Comparison of ENCODE assay signal across 20 mouse cellular contexts in genomic region chr11:117336081-117336788, GRCm38 (mm10).
DNase-seq lines count a peak whose midpoint lies in the region; ATAC-seq and TF ChIP-seq lines count a peak whose summit lies in the region.
"Had no signal": no experiment of that assay in that cellular context is flagged by ENCODE, and none has a peak within 500 bp of the region (broad histone marks: within the 10 kb centered on the region; RNA-seq: fewer than 3 reads in every experiment).

No protein-coding gene starts in this region.

- peak; percentile 38; the same call in 1 of the 2 replicates for TF ChIP-seq CTCF in intestine, postnatal 0 days (IDR thresholded peaks at IDR 0.05; ENCODE audit: low read depth)

- DNase-seq in adrenal gland, adult 2 months: peak; percentile 61
- no peak for DNase-seq in adrenal gland, adult 18-20 months (ENCODE audit: low spot score in 2 of 2)
- DNase-seq in 416B (ENCODE audit: low read depth): peak; percentile 67
- DNase-seq in hindbrain, embryonic 11.5 days (ENCODE audit: low spot score): no peak
- DNase-seq in embryo, embryonic 10.5 days (ENCODE audit: low spot score): no peak
- DNase-seq: cerebellum, adult 11-12 months; cerebellum, postnatal 14 days; embryo, embryonic 11 days; forebrain, postnatal 0 days; heart, postnatal 14 days; retina, postnatal 1 day; right cerebral cortex, postnatal 4 days had no signal

- WGBS in intestine, postnatal 0 days: 46% methylated on average over 7 of the region's 7 CpGs
- 32% methylated on average over 7 of the region's 7 CpGs for WGBS in liver, embryonic 15.5 days (ENCODE audit: insufficient replicate concordance)
- WGBS in hindbrain, embryonic 11.5 days: 90% methylated on average over 7 of the region's 7 CpGs

- no peaks in the 10 kb centered on the region for H3K27me3 ChIP-seq in intestine, postnatal 0 days (replicated peaks; ENCODE audit: control insufficient read depth, insufficient read depth, low read length)
- H3K27me3 ChIP-seq in liver, embryonic 15.5 days: no peaks in the 10 kb centered on the region
- no peaks in the 10 kb centered on the region for H3K27me3 ChIP-seq in hindbrain, embryonic 11.5 days (ENCODE audit: control insufficient read depth, insufficient read depth, low read length)
- H3K27me3 ChIP-seq: hindbrain, embryonic 13.5 days; limb, embryonic 13.5 days had no signal

- H3K4me3 ChIP-seq in intestine, postnatal 0 days (ENCODE audit: low read depth, low read length): no peak overlapping the region
- H3K4me3 ChIP-seq in liver, embryonic 15.5 days (replicated peaks): no peak overlapping the region
- H3K4me3 ChIP-seq in hindbrain, embryonic 11.5 days (ENCODE audit: low read depth, low read length): no peak overlapping the region
- H3K4me3 ChIP-seq: hindbrain, embryonic 13.5 days; limb, embryonic 13.5 days had no signal

- 0 out of 2 replicates have a peak overlapping the region, but pooled peaks have one; percentile 13 for H3K4me2 ChIP-seq in intestine, postnatal 0 days (replicated peaks; ENCODE audit: low read depth)
- peak overlapping the region; percentile 19; the same call in 1 of the 2 replicates for H3K4me2 ChIP-seq in liver, embryonic 15.5 days
- no peak overlapping the region for H3K4me2 ChIP-seq in hindbrain, embryonic 11.5 days (replicated peaks; ENCODE audit: low read depth, low read length)
- H3K4me2 ChIP-seq: heart, embryonic 11.5 days; hindbrain, embryonic 13.5 days; limb, embryonic 13.5 days had no signal

- peaks cover 32% of the 10 kb centered on the region for H3K4me1 ChIP-seq in intestine, postnatal 0 days (replicated peaks; ENCODE audit: control insufficient read depth, insufficient read depth, low read length)
- H3K4me1 ChIP-seq in liver, embryonic 15.5 days (replicated peaks): peaks cover 98% of the 10 kb centered on the region
- H3K4me1 ChIP-seq in hindbrain, embryonic 11.5 days (replicated peaks; ENCODE audit: control insufficient read depth, insufficient read depth, low read length): peaks cover 30% of the 10 kb centered on the region

- ATAC-seq in intestine, postnatal 0 days: no peak
- peak; percentile 13 for ATAC-seq in liver, embryonic 15.5 days (ENCODE audit: insufficient read depth)
- ATAC-seq in hindbrain, embryonic 11.5 days (ENCODE audit: low FRiP score): no peak
- ATAC-seq: forebrain, postnatal 0 days; inflammation-experienced regulatory T-cells, adult 6 months; lung, postnatal 0 days had no signal

- no peaks in the 10 kb centered on the region for H3K9me3 ChIP-seq in intestine, postnatal 0 days (ENCODE audit: control insufficient read depth)
- H3K9me3 ChIP-seq in liver, embryonic 15.5 days (replicated peaks): no peaks in the 10 kb centered on the region
- H3K9me3 ChIP-seq in hindbrain, embryonic 11.5 days (ENCODE audit: control insufficient read depth, low read length): no peaks in the 10 kb centered on the region
- H3K9me3 ChIP-seq: hindbrain, embryonic 13.5 days; limb, embryonic 13.5 days had no signal

- H3K27ac ChIP-seq in intestine, postnatal 0 days (ENCODE audit: low read depth, low read length): peak overlapping the region; percentile 37
- peak overlapping the region; percentile 68 for H3K27ac ChIP-seq in liver, embryonic 15.5 days (replicated peaks)
- H3K27ac ChIP-seq in hindbrain, embryonic 11.5 days (ENCODE audit: low read depth, low read length): no peak overlapping the region
- H3K27ac ChIP-seq: limb, embryonic 13.5 days; stomach, postnatal 0 days had no signal

- H3K9ac ChIP-seq in intestine, postnatal 0 days (ENCODE audit: low read depth, low read length): no peak overlapping the region
- H3K9ac ChIP-seq in liver, embryonic 15.5 days: no peak overlapping the region
- no peak overlapping the region for H3K9ac ChIP-seq in hindbrain, embryonic 11.5 days (ENCODE audit: low read depth, low read length)
- H3K9ac ChIP-seq: forebrain, postnatal 0 days; limb, embryonic 13.5 days had no signal

- H3K36me3 ChIP-seq in intestine, postnatal 0 days (ENCODE audit: control insufficient read depth, insufficient read depth): no peaks in the 10 kb centered on the region; the same call in 1 of the 2 replicates
- H3K36me3 ChIP-seq in liver, embryonic 15.5 days (replicated peaks): no peaks in the 10 kb centered on the region
- H3K36me3 ChIP-seq in hindbrain, embryonic 11.5 days (ENCODE audit: control insufficient read depth, insufficient read depth, low read length): no peaks in the 10 kb centered on the region

Comparison
In these comparisons a context has a peak if more than half of its experiments do, and no peak if none do; other contexts are left out.
1. DNase-seq: peak in adrenal gland, adult 2 months (single experiment) and 416B (single experiment); none in adrenal gland, adult 18-20 months (0 of 2), hindbrain, embryonic 11.5 days (single experiment) and embryo, embryonic 10.5 days (single experiment).